ENCODE assay signal across 21 mouse cellular contexts in genomic region chr4:47284311-47284710, GRCm38 (mm10).
A peak's percentile ranks its signal among the peaks of the same experiment; 100 is the strongest.
DNase-seq lines count a peak whose midpoint lies in the region; ATAC-seq lines count a peak whose summit lies in the region.
"Had no signal": no experiment of that assay in that cellular context is flagged by ENCODE, and none has a peak within 500 bp of the region (broad histone marks: within the 10 kb centered on the region; RNA-seq: fewer than 3 reads in every experiment).

No protein-coding gene starts in this region.

- peaks cover 12% of the 10 kb centered on the region; the same call in 1 of the 2 replicates for H3K4me1 ChIP-seq in intestine, embryonic 14.5 days (replicated peaks; ENCODE audit: control insufficient read depth, insufficient read depth, low read length)
- peaks cover 13% of the 10 kb centered on the region for H3K4me1 ChIP-seq in intestine, embryonic 15.5 days (replicated peaks)

- DNase-seq in cerebellum, adult 8-10 months: no peak
- no peak for DNase-seq in intestine, embryonic 14.5 days (ENCODE audit: low spot score)
- DNase-seq in cerebellum, adult 9-10 months: peak; percentile 57
- peak; percentile 58 for DNase-seq in thymus, postnatal 14 days
- DNase-seq in embryo, embryonic 9.5 days (ENCODE audit: extremely low spot score): no peak
- no peak for DNase-seq in urinary bladder, adult 18-20 months (ENCODE audit: low spot score in 2 of 2)
- DNase-seq: gastrocnemius, postnatal 10 days; lung, adult 18-20 months; right cerebral cortex, adult 18-20 months; spleen, adult 18-20 months had no signal

- no peaks in the 10 kb centered on the region for H3K36me3 ChIP-seq in intestine, embryonic 14.5 days (ENCODE audit: control insufficient read depth, insufficient read depth, low read length)
- no peaks in the 10 kb centered on the region for H3K36me3 ChIP-seq in intestine, embryonic 15.5 days
- H3K36me3 ChIP-seq: heart, embryonic 10.5 days; midbrain, embryonic 12.5 days; stomach, embryonic 15.5 days had no signal

- no peak overlapping the region for H3K27ac ChIP-seq in intestine, embryonic 14.5 days (ENCODE audit: low read depth)
- no peak overlapping the region for H3K27ac ChIP-seq in intestine, embryonic 15.5 days
- H3K27ac ChIP-seq: heart, embryonic 10.5 days; kidney, postnatal 0 days; left cerebral cortex, adult 2 months; macrophage; midbrain, embryonic 12.5 days; stomach, embryonic 15.5 days had no signal

- H3K9ac ChIP-seq in intestine, embryonic 14.5 days (ENCODE audit: low read length): no peak overlapping the region
- no peak overlapping the region for H3K9ac ChIP-seq in intestine, embryonic 15.5 days
- H3K9ac ChIP-seq: midbrain, embryonic 12.5 days; stomach, embryonic 15.5 days had no signal

- no peaks in the 10 kb centered on the region for H3K27me3 ChIP-seq in intestine, embryonic 14.5 days (replicated peaks; ENCODE audit: control insufficient read depth, insufficient read depth, low read length)
- no peaks in the 10 kb centered on the region for H3K27me3 ChIP-seq in intestine, embryonic 15.5 days (replicated peaks)
- H3K27me3 ChIP-seq: midbrain, embryonic 12.5 days had no signal

- peak; percentile 67 for ATAC-seq in cerebellum, adult (ENCODE audit: insufficient number of reproducible peaks, low FRiP score, low TSS enrichment)
- 0 out of 2 replicates have a peak, but pooled peaks have one; percentile 10 for ATAC-seq in intestine, embryonic 14.5 days (replicated peaks; ENCODE audit: low FRiP score, low TSS enrichment, low read depth)
- ATAC-seq in intestine, embryonic 15.5 days: no peak
- ATAC-seq: activated CD4-positive, CD25-positive, alpha-beta regulatory T cell, adult 4 months; forebrain, embryonic 16.5 days had no signal

- no peaks in the 10 kb centered on the region for H3K9me3 ChIP-seq in intestine, embryonic 14.5 days (ENCODE audit: control insufficient read depth, low read length)
- no peaks in the 10 kb centered on the region for H3K9me3 ChIP-seq in intestine, embryonic 15.5 days
- H3K9me3 ChIP-seq: heart, embryonic 10.5 days; midbrain, embryonic 12.5 days; stomach, embryonic 15.5 days had no signal

- 76% methylated on average over 6 of the region's 6 CpGs for WGBS in intestine, embryonic 14.5 days
- WGBS in intestine, embryonic 15.5 days: 73% methylated on average over 6 of the region's 6 CpGs

- no peak overlapping the region for H3K4me3 ChIP-seq in intestine, embryonic 14.5 days (ENCODE audit: low read depth, low read length)
- no peak overlapping the region for H3K4me3 ChIP-seq in intestine, embryonic 15.5 days (replicated peaks)
- H3K4me3 ChIP-seq: heart, embryonic 10.5 days; left cerebral cortex, adult 2 months; midbrain, embryonic 12.5 days; myocyte; stomach, embryonic 15.5 days had no signal

- H3K4me2 ChIP-seq in intestine, embryonic 14.5 days (ENCODE audit: low read length): no peak overlapping the region
- H3K4me2 ChIP-seq in intestine, embryonic 15.5 days (replicated peaks): no peak overlapping the region
- H3K4me2 ChIP-seq: midbrain, embryonic 12.5 days; stomach, embryonic 15.5 days had no signal

Comparison
In these comparisons a context has a peak if more than half of its experiments do, and no peak if none do; other contexts are left out.
1. DNase-seq: peak in cerebellum, adult 9-10 months (single experiment) and thymus, postnatal 14 days (single experiment); none in cerebellum, adult 8-10 months (single experiment), intestine, embryonic 14.5 days (single experiment), embryo, embryonic 9.5 days (single experiment) and urinary bladder, adult 18-20 months (0 of 2).